Mouse (Mus musculus) olfactory bulb, adult 2 months (tissue): ENCODE measurements at regions not wholly inside any gene's neighbourhood (a gene's known extent, or its start where the extent isn't known, plus 50 kb on each side); places are given as distances from the start of the nearest gene placed in this dataset.

Experiments
- CTCF ChIP-seq: fragments of 200-500 bp; IDR thresholded peaks from 2 replicates; pipeline ENCODE4 v1.5.1; 2012; ENCODE audit warnings: low read depth, mild to moderate bottlenecking, low read length, moderate library complexity; ENCODE audit not compliant: insufficient read depth
- POLR2A ChIP-seq: fragments of 200-500 bp; IDR thresholded peaks from 2 replicates; pipeline ENCODE4 v1.6.1; 2012; ENCODE audit warnings: mild to moderate bottlenecking, low read depth, low read length, moderate library complexity; ENCODE audit not compliant: insufficient read depth

GRCm38 (mm10) chr17:63738206-63738605 lies 124.7 kb upstream of the Fer start:
- TF ChIP-seq CTCF (no peak), POLR2A (no peak)
